Mouse (Mus musculus) embryonic facial prominence, embryonic 15.5 days (tissue): Measurements from ENCODE around the gene Lmln. TPM values are rescaled to one million over a fixed set of nuclear protein-coding genes. Genes with fewer than 3 reads are reported as not detected.
A peak's percentile ranks its signal among the peaks of the same experiment; 100 is the strongest.
"Not testable (repeated sequence)": the region's sequence is repeated elsewhere in the genome, so short reads cannot be mapped to it uniquely, and the experiment has no call there.

Experiments
- ATAC-seq: fragments of 200-750 bp; cut with Nextera tagmentation; 2 replicates; pipeline ENCODE4 v1.8.0; 2017; ENCODE audit warnings: low read depth, moderate TSS enrichment; ENCODE audit not compliant: insufficient number of reproducible peaks, low FRiP score, low TSS enrichment
- H3K27ac ChIP-seq: fragments of 300-500 bp; sonication (generic); replicated peaks from 2 replicates; pipeline ENCODE4 v1.5.1; 2015; ENCODE audit warnings: mild to moderate bottlenecking, inconsistent platforms
- H3K27me3 ChIP-seq: fragments of 300-500 bp; sonication (generic); 2 replicates; pipeline ENCODE4 v1.6.1; 2015; ENCODE audit warnings: inconsistent platforms
- H3K36me3 ChIP-seq: fragments of 300-500 bp; sonication (generic); 2 replicates; pipeline ENCODE4 v1.6.1; 2015; ENCODE audit warnings: mild to moderate bottlenecking, inconsistent platforms
- H3K4me1 ChIP-seq: fragments of 300-500 bp; sonication (generic); 2 replicates; pipeline ENCODE4 v1.6.1; 2015; ENCODE audit warnings: inconsistent platforms
- H3K4me2 ChIP-seq: fragments of 300-500 bp; sonication (generic); replicated peaks from 2 replicates; pipeline ENCODE4 v1.6.1; 2015; ENCODE audit warnings: mild to moderate bottlenecking, inconsistent platforms
- H3K4me3 ChIP-seq: fragments of 300-500 bp; sonication (generic); replicated peaks from 2 replicates; pipeline ENCODE4 v1.5.1; 2015; ENCODE audit warnings: mild to moderate bottlenecking, inconsistent platforms
- H3K9ac ChIP-seq: fragments of 300-500 bp; sonication (generic); 2 replicates; pipeline ENCODE4 v1.6.1; 2015; ENCODE audit warnings: inconsistent platforms
- H3K9me3 ChIP-seq: fragments of 300-500 bp; sonication (generic); replicated peaks from 2 replicates; pipeline ENCODE4 v1.6.1; 2016; ENCODE audit warnings: inconsistent platforms
- WGBS: fragments of 180-500 bp; shearing (Covaris S2); methylation state at CpG from one replicate; pipeline ENCODE4 v1.1.7; 2015; 5-methylcytosine and 5-hydroxymethylcytosine counted together
- polyA plus RNA-seq: library from polyadenylated mRNA; unstranded; fragments of >200 nt; fragmentation: Nextera tagmentation; extraction: Ambion mirVana; gene quantifications from 2 replicates; pipeline ENCODE4 v1.2.1, GENCODE M21; 2015

Gene Lmln
- polyA plus RNA-seq, 1 experiment from 2014 or later = 2.3 TPM

DNA sequence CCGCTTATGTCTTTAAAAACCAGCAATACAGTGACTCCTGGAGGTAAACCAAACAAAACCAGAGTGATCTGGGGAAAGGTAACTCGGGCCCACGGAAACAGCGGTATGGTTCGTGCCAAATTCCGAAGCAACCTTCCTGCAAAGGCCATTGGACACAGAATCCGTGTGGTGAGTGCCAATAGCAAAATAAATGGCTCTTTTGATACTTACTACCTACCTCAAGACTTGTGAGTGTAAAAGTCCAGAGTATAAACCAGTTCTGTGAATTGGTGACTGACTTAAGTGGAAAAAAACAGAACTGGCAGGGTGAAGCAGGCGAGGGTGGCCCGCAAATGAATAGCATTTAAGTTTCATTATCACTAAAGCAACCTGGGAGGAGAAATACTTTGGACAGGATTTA, 3.7 kb upstream of the Lmln start:
- H3K4me3 ChIP-seq, ATAC-seq, H3K9ac ChIP-seq, H3K27me3 ChIP-seq, H3K27ac ChIP-seq, H3K9me3 ChIP-seq: not testable (repeated sequence)
- H3K36me3 ChIP-seq = peaks cover 31% of the 10 kb centered on the region
- H3K4me1 ChIP-seq = peaks cover 26% of the 10 kb centered on the region
- H3K4me2 ChIP-seq = peak overlapping the region; percentile 66; the same call in 1 of the 2 replicates
- WGBS = 86% methylated on average over 9 of the region's 9 CpGs

DNA sequence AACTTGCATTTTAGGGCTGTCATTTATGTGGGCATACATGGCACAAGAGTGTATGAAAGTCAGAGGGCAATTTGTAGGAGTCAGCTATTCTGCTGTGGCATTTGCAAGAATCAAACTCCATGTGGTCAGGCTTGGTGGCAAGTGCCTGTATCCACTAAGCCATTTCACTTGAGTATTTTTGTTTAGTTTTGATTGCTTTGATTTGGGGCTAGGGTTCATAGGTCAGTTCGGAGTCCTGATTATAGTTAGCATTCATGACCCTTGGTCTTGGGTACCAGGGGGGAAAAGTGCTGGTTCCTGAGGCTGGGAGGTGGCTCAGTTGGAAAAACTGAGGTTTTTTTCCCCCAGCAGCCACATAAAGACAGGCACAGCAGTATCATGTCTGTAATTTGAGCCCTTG, 2.9 kb upstream of the Lmln start:
- Histone ChIP-seq H3K27ac (no peak overlapping the region), H3K9me3 (no peaks in the 10 kb centered on the region), H3K4me2 (no peak overlapping the region), H3K27me3 (no peaks in the 10 kb centered on the region), H3K9ac (no peak overlapping the region), H3K36me3 (peaks cover 31% of the 10 kb centered on the region), H3K4me1 (peaks cover 28% of the 10 kb centered on the region), H3K4me3 (no peak overlapping the region)
- ATAC-seq = no peak
- WGBS = 88% methylated on average over 1 of the region's 1 CpGs

DNA sequence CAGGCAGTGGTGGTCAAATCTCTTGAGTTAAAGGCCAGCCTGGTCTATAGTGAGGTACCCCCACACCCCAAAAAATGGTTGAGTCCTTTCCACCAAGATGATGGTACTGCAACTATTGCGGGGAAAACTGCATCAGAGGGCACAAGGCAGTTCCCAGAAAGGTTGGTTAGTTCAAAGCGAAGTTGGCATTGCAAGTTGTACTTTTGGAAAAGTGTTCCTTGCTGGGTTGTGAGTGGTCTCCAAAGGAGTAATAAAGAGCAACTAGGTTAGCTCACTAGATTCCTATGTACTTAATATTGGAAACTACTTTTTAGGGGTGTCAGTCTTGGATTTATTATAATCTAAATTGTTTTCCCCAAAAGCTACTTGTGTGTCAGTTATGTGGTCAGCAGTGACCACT, 1.4 kb upstream of the Lmln start:
- Histone ChIP-seq H3K36me3 (peaks cover 31% of the 10 kb centered on the region), H3K4me1 (peaks cover 24% of the 10 kb centered on the region), H3K9ac (no peak overlapping the region), H3K27me3 (no peaks in the 10 kb centered on the region), H3K9me3 (no peaks in the 10 kb centered on the region), H3K4me3 (no peak overlapping the region), H3K4me2 (no peak overlapping the region), H3K27ac (no peak overlapping the region)
- ATAC-seq = no peak
- 84% methylated on average over 2 of the region's 2 CpGs for WGBS

DNA sequence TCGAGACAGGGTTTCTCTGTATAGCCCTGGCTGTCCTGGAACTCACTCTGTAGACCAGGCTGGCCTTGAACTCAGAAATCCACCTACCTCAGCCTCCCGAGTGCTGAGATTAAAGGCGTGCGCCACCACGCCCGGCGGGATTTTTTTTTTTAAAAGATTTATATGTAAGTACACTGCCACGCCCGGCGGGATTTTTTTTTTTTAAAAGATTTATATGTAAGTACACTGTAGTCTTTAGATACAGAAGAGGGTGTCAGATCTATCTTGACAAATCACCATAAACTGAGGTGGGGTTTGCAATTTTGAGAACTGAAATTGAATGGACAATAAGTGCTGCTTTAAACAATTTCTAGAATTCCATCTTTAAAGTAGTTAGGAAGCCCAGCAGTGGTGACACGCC, 921 bp upstream of the Lmln start:
- no peak for ATAC-seq
- Histone ChIP-seq H3K36me3 (peaks cover 31% of the 10 kb centered on the region), H3K4me2 (peak overlapping the region; percentile 92; the same call in 1 of the 2 replicates), H3K4me3 (peak overlapping the region; percentile 71; the same call in 1 of the 2 replicates), H3K9me3 (no peaks in the 10 kb centered on the region), H3K27me3 (no peaks in the 10 kb centered on the region), H3K27ac (peak overlapping the region; percentile 72), H3K4me1 (peaks cover 24% of the 10 kb centered on the region), H3K9ac (no peak overlapping the region)
- 50% methylated on average over 11 of the region's 11 CpGs for WGBS

DNA sequence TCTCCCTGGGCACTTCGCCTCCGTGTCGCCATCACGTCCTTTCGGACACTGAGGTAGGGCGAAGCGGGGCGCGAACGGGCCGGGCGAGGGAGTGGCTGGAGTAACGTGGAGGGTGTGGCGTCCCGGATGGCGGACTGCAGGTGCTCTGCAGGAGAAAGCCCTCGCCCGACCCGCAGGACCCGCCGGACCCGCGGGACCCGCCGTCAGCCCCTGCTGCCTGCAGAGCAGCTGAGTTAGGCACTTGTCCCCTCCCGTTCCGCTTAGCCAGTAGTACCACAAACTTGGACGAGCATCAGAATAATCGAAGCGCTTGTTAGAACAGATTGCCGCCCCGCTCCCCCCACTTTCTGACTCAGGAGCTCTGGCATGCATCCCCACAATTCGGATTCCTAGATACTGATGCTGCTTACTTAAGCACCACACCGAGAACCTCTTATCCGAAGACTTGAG, 386 bp downstream of the Lmln start:
- H3K27me3 ChIP-seq = no peaks in the 10 kb centered on the region
- peaks cover 24% of the 10 kb centered on the region for H3K4me1 ChIP-seq
- H3K4me2 ChIP-seq = peak overlapping the region; percentile 92
- peak; percentile 51; the same call in 1 of the 2 replicates for ATAC-seq
- WGBS = 0% methylated on average over 35 of the region's 35 CpGs
- H3K9me3 ChIP-seq = no peaks in the 10 kb centered on the region
- H3K4me3 ChIP-seq = peak overlapping the region; percentile 71
- H3K9ac ChIP-seq = peak overlapping the region; percentile 57
- H3K36me3 ChIP-seq = peaks cover 31% of the 10 kb centered on the region
- H3K27ac ChIP-seq = peak overlapping the region; percentile 72

DNA sequence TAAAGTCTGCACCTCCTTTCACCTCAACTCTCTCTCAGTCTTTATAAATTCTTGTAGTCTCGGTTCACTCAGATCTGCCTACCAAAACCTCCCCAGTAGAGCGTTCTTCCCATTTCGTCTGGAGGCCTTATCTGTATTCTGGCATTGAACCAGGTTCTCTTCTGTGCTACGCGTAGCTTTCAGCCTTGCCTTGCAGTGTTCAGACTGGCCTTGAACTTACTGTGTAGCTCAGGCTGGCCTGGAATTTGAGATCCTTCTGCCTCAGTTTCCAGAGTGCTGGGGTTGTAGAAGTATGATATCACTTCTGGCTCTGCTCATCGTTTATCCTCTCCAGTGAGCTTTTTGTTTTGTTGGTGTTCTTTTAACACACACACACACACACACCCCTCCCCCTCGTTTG, 946 bp downstream of the Lmln start:
- Histone ChIP-seq H3K27me3 (no peaks in the 10 kb centered on the region), H3K9me3 (no peaks in the 10 kb centered on the region), H3K36me3 (peaks cover 26% of the 10 kb centered on the region), H3K9ac (peak overlapping the region; percentile 57; the same call in 1 of the 2 replicates), H3K4me2 (peak overlapping the region; percentile 92), H3K4me3 (peak overlapping the region; percentile 71), H3K4me1 (peaks cover 18% of the 10 kb centered on the region), H3K27ac (no peak overlapping the region)
- 34% methylated on average over 7 of the region's 7 CpGs for WGBS
- ATAC-seq = no peak

DNA sequence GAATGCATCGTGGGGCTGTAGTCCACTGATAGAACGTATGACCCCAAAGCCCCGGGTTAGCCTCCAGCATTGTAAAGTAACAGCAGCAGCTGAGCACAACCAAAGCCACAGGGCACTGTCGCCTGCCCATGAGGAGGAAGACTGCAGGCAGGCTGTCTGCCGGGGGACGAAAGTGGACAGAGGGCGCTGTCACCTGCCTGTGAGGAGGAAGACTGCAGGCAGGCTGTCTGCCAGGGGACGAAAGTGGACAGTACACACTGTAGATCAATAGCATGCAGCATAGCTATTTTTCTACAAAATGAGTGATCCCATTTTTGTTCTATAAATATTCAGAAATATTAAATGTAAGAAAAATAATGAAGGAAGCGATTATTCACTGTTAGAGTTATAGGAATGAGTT, 2.3 kb downstream of the Lmln start:
- Histone ChIP-seq H3K4me1 (peaks cover 16% of the 10 kb centered on the region), H3K36me3 (peaks cover 14% of the 10 kb centered on the region), H3K27ac (no peak overlapping the region), H3K9me3 (no peaks in the 10 kb centered on the region), H3K4me3 (no peak overlapping the region), H3K4me2 (no peak overlapping the region), H3K9ac (no peak overlapping the region), H3K27me3 (no peaks in the 10 kb centered on the region)
- ATAC-seq = no peak
- 80% methylated on average over 9 of the region's 9 CpGs for WGBS

DNA sequence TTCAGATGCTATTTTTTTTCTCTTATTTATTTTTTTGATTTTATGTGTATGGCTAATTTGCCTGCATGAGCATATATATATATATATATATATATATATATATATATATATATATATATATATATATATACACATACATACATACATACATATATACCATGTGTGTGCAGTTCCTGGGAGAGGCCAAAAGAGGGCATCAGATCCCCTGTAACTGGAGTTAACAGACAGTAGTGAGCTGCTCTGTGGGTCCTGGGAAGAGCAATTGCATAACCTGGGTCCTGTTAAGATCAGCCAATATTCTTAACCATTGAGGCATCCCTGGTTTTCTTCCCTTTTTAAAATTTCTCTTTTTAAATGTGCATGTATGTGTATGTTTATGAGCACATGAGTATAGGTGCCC, 8.6 kb downstream of the Lmln start:
- Histone ChIP-seq H3K4me1 (no peaks in the 10 kb centered on the region), H3K27ac (no peak overlapping the region), H3K4me2 (no peak overlapping the region), H3K9me3 (no peaks in the 10 kb centered on the region), H3K36me3 (0 out of 2 replicates have a peak, but pooled peaks cover 4% of the 10 kb centered on the region), H3K27me3 (no peaks in the 10 kb centered on the region), H3K4me3 (no peak overlapping the region), H3K9ac (no peak overlapping the region)
- no peak for ATAC-seq

DNA sequence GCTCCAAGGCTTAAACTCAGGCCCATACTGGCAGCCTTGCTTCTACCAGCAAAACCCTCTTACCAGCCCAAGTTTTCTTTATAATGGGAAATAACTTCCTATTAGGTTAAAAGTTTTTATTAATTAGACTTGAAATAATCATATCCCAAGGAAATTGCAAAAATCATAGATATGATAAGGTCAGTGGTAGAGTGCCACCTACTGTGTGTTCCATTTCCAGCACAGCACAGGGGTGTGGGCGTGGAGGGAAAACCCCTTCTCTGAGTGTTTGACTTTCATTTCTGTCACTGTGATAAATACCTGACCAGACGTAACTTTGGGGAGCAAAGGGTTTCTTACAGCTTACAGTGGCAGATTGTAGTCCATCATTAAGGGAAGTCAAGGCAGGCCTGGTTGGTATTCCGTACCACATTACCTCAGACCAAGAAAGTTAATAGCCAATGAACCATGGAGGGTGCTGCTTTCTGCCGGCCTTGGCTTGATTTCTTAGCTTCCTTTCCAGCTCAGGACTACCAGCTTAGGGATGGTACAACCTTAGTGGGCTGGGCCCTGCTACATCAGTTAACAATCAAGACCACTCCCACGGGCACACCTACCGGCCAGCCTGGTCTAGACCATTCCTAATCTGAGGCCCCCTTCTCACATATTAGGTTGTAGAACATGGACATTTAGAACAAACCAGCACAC, 10.7 kb downstream of the Lmln start:
- WGBS = 89% methylated on average over 6 of the region's 6 CpGs

DNA sequence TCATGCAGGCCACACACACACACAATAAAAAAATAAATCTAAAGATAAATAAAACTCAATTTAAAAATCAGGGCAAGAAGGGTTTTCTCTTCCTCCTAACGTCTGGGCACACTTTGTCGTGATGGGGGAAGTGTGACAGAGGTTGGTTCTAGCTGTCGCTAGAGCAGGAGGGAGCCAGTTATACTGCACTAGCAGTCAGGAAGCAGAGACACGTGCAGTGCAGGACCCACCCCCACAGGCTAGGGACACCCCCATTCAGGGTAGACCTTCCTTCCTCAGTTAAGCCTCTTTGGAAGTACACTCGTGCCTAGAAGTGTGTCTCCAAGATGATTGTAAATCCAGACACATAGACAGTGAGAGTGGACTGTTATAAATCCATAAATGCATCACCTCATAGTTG, 12.6 kb downstream of the Lmln start:
- Histone ChIP-seq H3K4me1 (no peaks in the 10 kb centered on the region), H3K4me3 (no peak overlapping the region), H3K36me3 (0 out of 2 replicates have a peak, but pooled peaks cover 4% of the 10 kb centered on the region), H3K9me3 (no peaks in the 10 kb centered on the region), H3K4me2 (no peak overlapping the region), H3K27ac (no peak overlapping the region), H3K27me3 (no peaks in the 10 kb centered on the region), H3K9ac (no peak overlapping the region)
- ATAC-seq = no peak
- 57% methylated on average over 5 of the region's 5 CpGs for WGBS

More for the DNA sequence above, 10.7 kb downstream of the Lmln start:
- Histone ChIP-seq H3K9ac (no peak overlapping the region), H3K27ac (no peak overlapping the region), H3K4me2 (no peak overlapping the region), H3K9me3 (no peaks in the 10 kb centered on the region), H3K27me3 (no peaks in the 10 kb centered on the region), H3K4me3 (no peak overlapping the region), H3K36me3 (0 out of 2 replicates have a peak, but pooled peaks cover 4% of the 10 kb centered on the region), H3K4me1 (no peaks in the 10 kb centered on the region)
- ATAC-seq = no peak

DNA sequence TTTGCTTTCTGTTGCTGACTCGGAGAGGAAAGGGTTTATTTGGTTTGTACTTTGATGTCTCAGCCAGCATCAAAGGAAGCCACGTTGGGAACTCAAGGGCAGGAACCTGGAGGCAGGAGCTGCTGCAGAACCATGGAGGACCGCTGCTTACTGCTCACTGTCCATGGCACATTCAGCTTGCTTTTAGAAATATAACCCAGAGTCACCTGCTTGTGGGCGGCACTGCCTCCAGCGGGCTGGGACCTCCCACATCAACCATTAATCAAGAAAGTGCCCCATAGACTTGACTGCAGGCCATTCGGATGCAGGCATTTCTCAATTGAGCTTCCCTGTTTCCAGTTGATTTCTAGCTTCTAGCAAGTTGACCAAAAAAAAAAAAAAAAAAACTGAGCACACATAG, 13.8 kb downstream of the Lmln start:
- H3K36me3 ChIP-seq = 0 out of 2 replicates have a peak, but pooled peaks cover 3% of the 10 kb centered on the region
- no peak overlapping the region for H3K9ac ChIP-seq
- ATAC-seq = no peak
- H3K4me2 ChIP-seq = no peak overlapping the region
- no peaks in the 10 kb centered on the region for H3K27me3 ChIP-seq
- no peak overlapping the region for H3K27ac ChIP-seq
- H3K4me3 ChIP-seq = no peak overlapping the region
- no peaks in the 10 kb centered on the region for H3K9me3 ChIP-seq
- WGBS = 70% methylated on average over 6 of the region's 6 CpGs
- H3K4me1 ChIP-seq = no peaks in the 10 kb centered on the region
